Mouse (Mus musculus) G1E (cell line): ENCODE data around the gene Xylb. TPM values are rescaled to one million over a fixed set of nuclear protein-coding genes. Genes with fewer than 3 reads are reported as not detected.

Experiments
- ATAC-seq: 2 replicates; pipeline ENCODE4 v1.8.0; 2016; ENCODE audit warnings: mild to moderate bottlenecking; ENCODE audit not compliant: insufficient number of reproducible peaks, poor library complexity, low FRiP score, severe bottlenecking; ENCODE audit errors: extremely low read depth
- DNase-seq: peaks from one replicate; pipeline ENCODE4 v3.0.0; 2012; ENCODE audit warnings: low spot score
- H3K27me3 ChIP-seq: 2 replicates; pipeline ENCODE4 v1.6.1; 2012; ENCODE audit warnings: mild to moderate bottlenecking, low read length, inconsistent platforms; ENCODE audit not compliant: insufficient read depth
- H3K36me3 ChIP-seq: replicated peaks from 2 replicates; pipeline ENCODE3; 2012; ENCODE audit warnings: mild to moderate bottlenecking, inconsistent platforms
- H3K4me1 ChIP-seq: 2 replicates; pipeline ENCODE4 v1.6.1; 2012; ENCODE audit warnings: low read depth, low read length, inconsistent platforms, mixed read lengths; ENCODE audit not compliant: insufficient read depth
- H3K4me3 ChIP-seq: 2 replicates; pipeline ENCODE4 v1.5.1; 2012; ENCODE audit warnings: low read depth, mild to moderate bottlenecking, inconsistent platforms, low read length, moderate library complexity, mixed read lengths
- H3K9me3 ChIP-seq: replicated peaks from 2 replicates; pipeline ENCODE4 v1.6.1; 2012; ENCODE audit warnings: inconsistent platforms
- CTCF ChIP-seq: IDR thresholded peaks from 2 replicates; pipeline ENCODE4 v1.5.1; 2012; ENCODE audit warnings: low read depth, low read length, inconsistent platforms, mixed read lengths
- GATA1 ChIP-seq: IDR thresholded peaks from 2 replicates; pipeline ENCODE4 v1.6.1; 2012; ENCODE audit warnings: borderline replicate concordance, low read length, inconsistent platforms, mixed read lengths
- GATA2 ChIP-seq: IDR thresholded peaks from 2 replicates; pipeline ENCODE4 v1.6.1; 2012; ENCODE audit warnings: low read depth, low read length, inconsistent platforms, borderline replicate concordance
- POLR2AphosphoS5 ChIP-seq: IDR thresholded peaks from 2 replicates; pipeline ENCODE4 v1.6.1; 2012; ENCODE audit warnings: low read depth, low read length, inconsistent platforms; ENCODE audit not compliant: insufficient replicate concordance
- TAL1 ChIP-seq: conservative IDR thresholded peaks from 2 replicates; pipeline ENCODE4 v1.6.1; 2012; ENCODE audit warnings: low read depth, low read length, inconsistent platforms, mixed read lengths
- polyA plus RNA-seq: library from polyadenylated mRNA; stranded (reverse); fragments of >175 nt; gene quantifications from 2 replicates; pipeline ENCODE4 v1.2.3, GENCODE M21; 2012
- total RNA-seq, 2 experiments: library from RNA; stranded (forward) in 1 of 2; stranded (reverse) in 1 of 2; fragments of 200-1000 nt in 1 of 2; fragments of >200 nt in 1 of 2; fragmentation: Nextera tagmentation in 1 of 2; gene quantifications; 2 replicates each; pipeline ENCODE4 v1.2.3; 2014 to 2017

Xylb gene
- total and polyA plus RNA-seq, 3 experiments: 7.7 to 23.7 (median 10.3) TPM

GRCm38 (mm10) chr9:119321392-119322229 is 35.6 kb upstream of the Xylb start:
- no peak for TF ChIP-seq GATA2
- no peak for TF ChIP-seq TAL1
- no peak for TF ChIP-seq POLR2AphosphoS5
- no peak for TF ChIP-seq GATA1
- no peak for TF ChIP-seq CTCF
- ATAC-seq (no peak), DNase-seq (no peak)
- Histone ChIP-seq H3K27me3 (no peaks in the 10 kb centered on the region), H3K4me1 (peaks cover 42% of the 10 kb centered on the region), H3K9me3 (no peaks in the 10 kb centered on the region), H3K4me3 (peak overlapping the region; percentile 99), H3K36me3 (peaks cover 22% of the 10 kb centered on the region)

- Histone ChIP-seq H3K27me3 (no peaks in the 10 kb centered on the region), H3K9me3 (no peaks in the 10 kb centered on the region), H3K36me3 (peaks cover 21% of the 10 kb centered on the region), H3K4me1 (peaks cover 42% of the 10 kb centered on the region), H3K4me3 (peak within 1 kb of the TSS; percentile 99)
- DNase-seq: peak; percentile 93
- peak; percentile 92 for ATAC-seq
- TF ChIP-seq CTCF: no peak
- TF ChIP-seq GATA1: no peak
- TF ChIP-seq POLR2AphosphoS5: no peak
These were observed 34.6 kb upstream of the Xylb start, which contains the start of gene Oxsr1 for GRCm38 (mm10) chr9:119322289-119323259. Oxsr1 (minus strand) TSS chr9:119322427.

DNA sequence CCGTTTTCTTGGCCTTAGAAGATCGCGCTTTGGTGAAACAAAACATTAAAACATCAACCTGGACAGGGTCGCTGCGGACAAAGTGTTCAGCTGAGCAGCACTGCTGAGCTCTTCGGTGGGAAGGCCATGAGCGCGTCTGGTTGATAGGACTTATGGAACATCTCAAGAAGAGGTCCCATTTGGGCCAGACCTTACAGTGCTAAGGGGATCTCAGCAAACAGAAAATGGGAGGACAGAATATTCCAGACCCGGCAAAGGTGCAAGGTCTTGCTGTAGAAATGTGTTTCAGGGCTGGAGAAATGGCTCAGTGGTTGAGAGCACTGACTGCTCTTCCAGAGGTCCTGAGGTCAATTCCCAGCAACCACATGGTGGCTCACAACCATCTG is 33.9 kb upstream of the Xylb start:
- Histone ChIP-seq H3K27me3 (no peaks in the 10 kb centered on the region), H3K36me3 (peaks cover 17% of the 10 kb centered on the region), H3K4me1 (peaks cover 49% of the 10 kb centered on the region), H3K9me3 (no peaks in the 10 kb centered on the region), H3K4me3 (peak overlapping the region; percentile 99)
- TF ChIP-seq CTCF: no peak
- TF ChIP-seq GATA1: no peak
- DNase-seq (no peak), ATAC-seq (0 out of 2 replicates have a peak, but pooled peaks have one; percentile 0)

DNA sequence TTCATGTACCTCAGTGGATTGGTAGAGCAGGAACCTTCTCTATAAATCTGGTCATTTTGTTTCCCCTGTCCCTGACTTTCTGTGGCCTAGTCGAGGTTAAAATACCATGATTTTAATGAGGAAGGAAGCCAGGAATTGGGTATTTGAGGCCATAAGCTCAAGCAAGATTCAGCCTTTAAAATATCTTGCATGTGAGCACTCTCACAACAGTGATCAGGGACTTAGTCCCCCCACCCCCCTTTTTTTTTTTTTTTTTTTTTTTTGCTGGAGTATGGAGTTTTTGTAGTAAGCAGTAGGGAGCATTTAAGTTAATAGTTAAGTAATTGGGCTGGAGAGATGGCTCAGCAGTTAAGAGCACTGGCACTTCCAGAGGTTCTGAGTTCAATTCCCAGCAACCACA is 33.1 kb upstream of the Xylb start:
- no peak overlapping the region; the same call in 1 of the 2 replicates for H3K4me3 ChIP-seq
- no peak for ATAC-seq
- peaks cover 11% of the 10 kb centered on the region for H3K36me3 ChIP-seq
- no peaks in the 10 kb centered on the region for H3K27me3 ChIP-seq
- no peak for TF ChIP-seq CTCF
- TF ChIP-seq TAL1: no peak
- TF ChIP-seq GATA2: no peak
- TF ChIP-seq GATA1: no peak
- no peak for TF ChIP-seq POLR2AphosphoS5
- H3K9me3 ChIP-seq: no peaks in the 10 kb centered on the region
- peaks cover 54% of the 10 kb centered on the region for H3K4me1 ChIP-seq
- no peak for DNase-seq

- DNase-seq (no peak), ATAC-seq (peak; percentile 54; the same call in 1 of the 2 replicates)
- Histone ChIP-seq H3K27me3 (peaks cover 8% of the 10 kb centered on the region), H3K4me1 (peaks cover 41% of the 10 kb centered on the region), H3K36me3 (no peaks in the 10 kb centered on the region), H3K4me3 (no peak overlapping the region), H3K9me3 (no peaks in the 10 kb centered on the region)
- TF ChIP-seq GATA2 (no peak), GATA1 (no peak), TAL1 (no peak)
These were observed 28.7 kb upstream of the Xylb start for GRCm38 (mm10) chr9:119328488-119328887.

DNA sequence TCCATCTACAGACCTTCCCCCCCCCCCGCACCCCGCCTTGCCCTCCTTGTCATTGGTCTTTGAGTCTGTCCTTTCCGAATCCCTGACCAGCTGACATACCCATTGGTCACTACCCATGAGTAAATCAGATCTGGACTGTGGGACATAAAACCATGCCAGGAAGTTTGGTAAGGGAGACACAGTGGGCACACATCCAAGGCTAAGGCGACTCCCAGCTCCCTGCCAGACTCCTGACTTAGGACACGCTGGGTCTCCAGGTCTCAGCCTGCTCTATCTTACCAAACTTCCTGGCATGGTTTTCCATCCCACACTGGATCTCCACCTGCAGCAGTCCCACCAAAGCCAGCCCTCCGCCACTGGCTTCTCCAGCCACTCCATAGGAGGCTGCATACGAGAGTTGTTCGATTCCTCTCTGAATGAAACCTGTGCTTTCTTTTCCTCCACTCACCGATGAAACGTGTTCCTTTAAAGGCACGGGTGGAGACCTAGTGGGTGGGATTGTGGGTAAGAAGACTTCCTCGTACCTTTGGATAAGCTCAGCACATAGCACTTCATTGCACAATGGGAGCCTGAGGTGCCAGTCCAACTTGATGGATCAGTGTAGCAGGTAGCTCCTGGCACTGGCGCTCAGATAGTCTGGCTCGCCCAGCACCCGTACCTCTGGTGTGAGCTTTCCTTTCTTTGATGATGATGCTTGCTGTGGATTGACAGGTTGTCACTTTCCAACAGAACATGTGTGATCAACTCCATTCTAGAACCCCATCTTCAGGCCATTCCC is 26.8 kb upstream of the Xylb start:
- no peak for DNase-seq
- H3K4me3 ChIP-seq: no peak overlapping the region
- peaks cover 38% of the 10 kb centered on the region for H3K4me1 ChIP-seq
- no peak for ATAC-seq
- peaks cover 2% of the 10 kb centered on the region for H3K36me3 ChIP-seq
- TF ChIP-seq GATA2 (no peak), CTCF (no peak), POLR2AphosphoS5 (no peak), GATA1 (no peak), TAL1 (no peak)
- peaks cover 12% of the 10 kb centered on the region for H3K27me3 ChIP-seq
- H3K9me3 ChIP-seq: no peaks in the 10 kb centered on the region
